ENCODE assay signal across 11 mouse cellular contexts in the genomic region with DNA sequence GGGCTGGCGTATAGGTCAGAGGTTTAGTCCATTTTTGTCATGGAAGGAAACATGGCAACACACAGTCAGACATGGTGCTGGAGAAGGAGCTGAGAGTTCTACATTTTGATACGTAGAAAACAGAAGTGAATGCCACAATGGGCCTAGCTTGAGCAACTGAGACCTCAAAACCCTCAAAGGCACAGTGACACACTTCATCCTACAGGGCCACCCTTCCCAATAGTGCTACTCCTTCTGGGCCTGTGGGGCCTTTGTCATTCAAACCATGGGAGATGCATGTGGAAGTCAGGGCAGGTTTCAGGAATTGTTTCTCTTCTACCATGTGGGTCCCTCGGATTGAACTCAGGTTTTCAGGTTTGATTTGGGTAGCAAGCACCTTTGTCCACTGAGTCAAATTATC.
"Had no signal": no experiment of that assay in that cellular context is flagged by ENCODE, and none has a peak within 500 bp of the region (broad histone marks: within the 10 kb centered on the region; RNA-seq: fewer than 3 reads in every experiment).

No protein-coding gene starts in this region.

- H3K4me2 ChIP-seq: limb, embryonic 15.5 days; liver, embryonic 13.5 days; midbrain, embryonic 12.5 days; neural tube, embryonic 15.5 days had no signal

- H3K9me3 ChIP-seq: limb, embryonic 15.5 days; liver, embryonic 13.5 days; midbrain, embryonic 12.5 days; neural tube, embryonic 15.5 days had no signal

- DNase-seq: kidney, adult 18-20 months; kidney, postnatal 10 days; layer of hippocampus, adult 9-11 months; layer of hippocampus, postnatal 36 days; liver, embryonic 13.5 days; thymus, postnatal 4 days had no signal

- H3K36me3 ChIP-seq: limb, embryonic 15.5 days; liver, embryonic 13.5 days; midbrain, embryonic 12.5 days; neural tube, embryonic 15.5 days had no signal

- H3K4me1 ChIP-seq: limb, embryonic 15.5 days had no signal

- H3K27me3 ChIP-seq: limb, embryonic 15.5 days; liver, embryonic 13.5 days; midbrain, embryonic 12.5 days; neural tube, embryonic 15.5 days had no signal

- H3K9ac ChIP-seq: limb, embryonic 15.5 days; liver, embryonic 13.5 days; midbrain, embryonic 12.5 days; neural tube, embryonic 15.5 days had no signal

- H3K27ac ChIP-seq: limb, embryonic 15.5 days; liver, embryonic 13.5 days; midbrain, embryonic 12.5 days; neural tube, embryonic 15.5 days; stomach, postnatal 0 days had no signal

- H3K4me3 ChIP-seq: limb, embryonic 15.5 days; liver, embryonic 13.5 days; midbrain, embryonic 12.5 days; myocyte; neural tube, embryonic 15.5 days had no signal
